Mouse (Mus musculus) midbrain, embryonic 12.5 days (tissue): ENCODE measurements around the gene Bicdl1. TPM values are rescaled to one million over a fixed set of nuclear protein-coding genes. Genes with fewer than 3 reads are reported as not detected.

Experiments used
- ATAC-seq: fragments of 200-750 bp; cut with Nextera tagmentation; 2 replicates; pipeline ENCODE4 v1.8.0; 2017; ENCODE audit warnings: low read depth, moderate TSS enrichment, moderate library complexity; ENCODE audit not compliant: low FRiP score
- H3K27ac ChIP-seq: fragments of 300-500 bp; sonication (generic); replicated peaks from 2 replicates; pipeline ENCODE4 v1.5.1; 2016; ENCODE audit warnings: mild to moderate bottlenecking
- H3K27me3 ChIP-seq: fragments of 300-500 bp; sonication (generic); 2 replicates; pipeline ENCODE4 v1.6.1; 2016; ENCODE audit warnings: mild to moderate bottlenecking
- H3K36me3 ChIP-seq: fragments of 300-500 bp; sonication (generic); 2 replicates; pipeline ENCODE4 v1.6.1; 2016
- H3K4me1 ChIP-seq: fragments of 300-500 bp; sonication (generic); 2 replicates; pipeline ENCODE4 v1.6.1; 2016
- H3K4me2 ChIP-seq: fragments of 300-500 bp; sonication (generic); replicated peaks from 2 replicates; pipeline ENCODE4 v1.6.1; 2016; ENCODE audit warnings: mild to moderate bottlenecking, moderate library complexity
- H3K4me3 ChIP-seq: fragments of 300-500 bp; sonication (generic); 2 replicates; pipeline ENCODE4 v1.5.1; 2016; ENCODE audit warnings: mild to moderate bottlenecking
- H3K9ac ChIP-seq: fragments of 300-500 bp; sonication (generic); replicated peaks from 2 replicates; pipeline ENCODE4 v1.6.1; 2016; ENCODE audit warnings: mild to moderate bottlenecking, moderate library complexity
- H3K9me3 ChIP-seq: fragments of 300-500 bp; sonication (generic); 2 replicates; pipeline ENCODE4 v1.6.1; 2016; ENCODE audit warnings: mild to moderate bottlenecking
- WGBS: fragments of 180-500 bp; shearing (Covaris S2); methylation state at CpG from one replicate; pipeline ENCODE4 v1.1.7; 2016; 5-methylcytosine and 5-hydroxymethylcytosine counted together
- polyA plus RNA-seq: library from polyadenylated mRNA; unstranded; fragments of >200 nt; fragmentation: Nextera tagmentation; extraction: Ambion mirVana; gene quantifications from 2 replicates; pipeline ENCODE4 v1.2.1, GENCODE M21; 2016

Gene Bicdl1
- polyA plus RNA-seq, 1 experiment from 2014 or later = 19.9 TPM

DNA sequence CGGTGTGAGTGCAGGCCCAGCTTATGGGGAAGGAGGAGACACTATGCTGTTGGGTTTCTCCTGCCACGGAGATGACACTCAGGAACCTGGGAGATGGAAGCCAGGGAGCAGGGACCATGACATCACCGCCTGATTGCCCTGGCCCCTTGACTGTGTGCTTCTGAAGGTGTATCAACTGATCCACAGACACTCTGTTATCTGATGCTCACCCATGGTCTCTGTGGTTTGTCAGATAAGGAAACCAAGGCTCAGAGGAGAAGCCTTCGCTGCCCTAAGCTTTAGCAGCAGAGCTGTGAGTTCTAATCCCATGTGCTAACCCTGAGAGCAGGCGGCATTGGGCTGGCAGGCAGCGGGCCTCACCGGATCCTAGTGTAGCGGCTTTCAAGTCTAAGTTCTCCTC lies 97.4 kb downstream of the Bicdl1 start:
- peaks cover 25% of the 10 kb centered on the region for H3K4me1 ChIP-seq
- no peak overlapping the region for H3K27ac ChIP-seq
- H3K9ac ChIP-seq = no peak overlapping the region
- no peak overlapping the region for H3K4me3 ChIP-seq
- no peak overlapping the region for H3K4me2 ChIP-seq
- WGBS = 94% methylated on average over 8 of the region's 8 CpGs
- H3K36me3 ChIP-seq = peaks cover 17% of the 10 kb centered on the region
- ATAC-seq = no peak
- no peaks in the 10 kb centered on the region for H3K9me3 ChIP-seq
- no peaks in the 10 kb centered on the region for H3K27me3 ChIP-seq

DNA sequence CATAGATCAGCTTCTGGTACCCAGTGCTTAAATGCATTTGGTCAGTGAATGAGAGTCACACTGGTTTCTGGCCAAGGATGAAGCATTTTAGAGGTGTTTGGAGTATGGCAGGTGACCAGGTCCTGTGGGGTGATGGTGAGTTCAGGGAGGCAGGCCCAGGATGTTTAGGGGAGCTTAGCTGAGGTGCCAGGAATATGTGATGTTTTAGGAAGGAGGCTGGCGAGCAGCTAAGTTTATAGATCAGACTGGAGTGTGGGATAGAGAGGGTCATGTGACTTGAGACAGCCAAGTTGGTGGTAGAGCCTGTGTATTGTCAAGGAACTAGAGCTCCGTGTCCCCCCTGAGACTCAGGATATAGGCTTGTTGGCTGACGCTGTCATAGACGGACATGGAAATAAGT lies 98.4 kb downstream of the Bicdl1 start:
- peak overlapping the region; percentile 88 for H3K4me3 ChIP-seq
- 0 out of 2 replicates have a peak, but pooled peaks cover 7% of the 10 kb centered on the region for H3K36me3 ChIP-seq
- WGBS = 70% methylated on average over 4 of the region's 4 CpGs
- ATAC-seq = no peak
- H3K4me2 ChIP-seq = peak overlapping the region; percentile 71
- no peak overlapping the region for H3K27ac ChIP-seq
- peaks cover 25% of the 10 kb centered on the region for H3K4me1 ChIP-seq
- peak overlapping the region; percentile 90 for H3K9ac ChIP-seq
- no peaks in the 10 kb centered on the region for H3K27me3 ChIP-seq
- no peaks in the 10 kb centered on the region for H3K9me3 ChIP-seq

DNA sequence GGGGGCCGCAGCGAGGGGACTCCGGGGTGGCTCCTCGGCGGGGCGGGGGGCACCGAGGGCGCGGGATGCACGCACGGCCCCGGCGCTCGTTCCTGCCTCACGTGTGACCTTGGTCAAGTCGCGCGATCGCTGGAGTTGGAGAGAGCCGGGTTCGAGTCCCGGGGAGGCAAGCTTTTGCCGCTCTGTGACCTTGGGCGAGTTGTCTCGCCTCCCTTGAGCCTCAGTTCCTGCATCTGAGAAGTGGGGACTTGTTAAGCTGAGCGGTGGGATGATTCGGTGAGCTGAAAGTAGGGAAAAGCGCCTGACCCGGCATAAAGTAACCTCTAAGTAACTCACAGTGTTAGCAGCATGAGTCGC lies 99.1 kb downstream of the Bicdl1 start:
- Histone ChIP-seq H3K27me3 (no peaks in the 10 kb centered on the region), H3K4me2 (peak overlapping the region; percentile 71), H3K9me3 (no peaks in the 10 kb centered on the region), H3K4me1 (peaks cover 25% of the 10 kb centered on the region), H3K4me3 (peak overlapping the region; percentile 88), H3K36me3 (0 out of 2 replicates have a peak, but pooled peaks cover 1% of the 10 kb centered on the region), H3K9ac (peak overlapping the region; percentile 90), H3K27ac (peak overlapping the region; percentile 91)
- WGBS = 2% methylated on average over 30 of the region's 30 CpGs
- no peak for ATAC-seq

DNA sequence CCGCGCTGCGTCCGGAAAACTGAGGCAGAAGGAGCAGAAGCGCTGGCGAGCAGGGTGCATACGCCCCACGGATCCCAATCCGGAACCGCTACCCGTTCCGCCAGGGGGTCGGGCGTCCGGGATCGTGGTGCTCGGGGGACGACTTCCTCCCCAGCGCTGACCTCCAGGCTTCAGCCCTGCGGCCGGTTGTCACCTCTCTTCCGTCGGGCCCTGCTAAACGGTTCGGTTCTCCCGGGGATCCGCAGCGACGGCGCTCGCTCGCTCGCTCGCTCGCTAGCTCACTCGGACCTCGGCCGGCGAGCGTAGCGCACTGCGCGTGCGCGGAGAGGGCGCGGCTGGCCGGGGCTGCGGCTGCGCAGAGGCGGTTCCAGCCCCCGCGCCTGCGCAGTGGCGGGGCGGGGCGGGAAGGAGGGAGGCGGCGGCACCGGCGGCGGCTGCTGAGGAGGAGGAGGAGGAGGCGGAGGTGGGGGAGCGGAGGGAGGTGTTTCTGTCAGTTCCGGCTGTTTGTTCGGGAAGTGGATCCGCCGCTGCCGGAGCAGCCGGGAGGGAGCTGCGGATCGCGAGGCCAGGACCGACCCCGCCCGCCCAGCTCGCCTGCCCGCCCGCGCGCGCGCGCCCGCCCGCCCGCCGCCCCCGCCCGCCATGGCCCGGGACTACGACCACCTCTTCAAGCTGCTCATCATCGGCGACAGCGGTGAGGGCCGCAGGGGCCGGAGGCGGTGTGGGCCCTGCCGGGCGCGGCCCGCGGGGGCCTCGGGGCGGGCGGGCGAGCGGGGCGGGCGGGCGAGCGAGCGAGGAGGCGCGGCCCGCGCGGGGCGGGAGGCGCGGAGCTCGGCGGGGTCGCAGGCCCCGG lies 99.7 kb downstream of the Bicdl1 start, which contains the start of gene Rab35:
Gene Rab35, plus strand, starts transcription at position 404 of the 853 bp plus-strand sequence.
- H3K27me3 ChIP-seq = no peaks in the 10 kb centered on the region
- H3K4me1 ChIP-seq = peaks cover 25% of the 10 kb centered on the region
- peak within 1 kb of the TSS; percentile 88 for H3K4me3 ChIP-seq
- peak within 1 kb of the TSS; percentile 91 for H3K27ac ChIP-seq
- H3K9me3 ChIP-seq = no peaks in the 10 kb centered on the region
- peak within 1 kb of the TSS; percentile 82 for H3K4me2 ChIP-seq
- peak within 1 kb of the TSS; percentile 90 for H3K9ac ChIP-seq
- no peaks in the 10 kb centered on the region for H3K36me3 ChIP-seq
- ATAC-seq = peak; percentile 89
- under 1% methylated on average over 56 of the region's 125 CpGs for WGBS

DNA sequence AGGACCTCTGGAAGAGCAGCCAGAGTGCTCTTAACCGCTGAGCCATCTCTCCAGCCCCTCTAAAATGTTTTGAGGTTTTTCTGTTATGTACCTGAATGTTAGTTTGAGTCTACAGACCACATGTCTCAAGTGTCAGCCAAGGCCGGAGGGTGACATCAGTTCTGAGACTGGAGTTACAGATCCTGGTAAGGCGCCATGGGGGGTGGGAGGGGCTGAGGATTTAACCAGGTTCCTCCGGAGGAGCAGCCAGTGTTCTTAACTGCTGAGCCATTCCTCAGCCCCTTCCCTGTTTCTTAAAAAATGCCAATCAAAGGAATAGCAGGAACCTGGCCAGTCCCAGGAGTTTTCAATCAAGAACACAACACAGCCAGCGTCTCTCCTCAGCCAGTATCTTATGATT lies 101.1 kb downstream of the Bicdl1 start:
- Histone ChIP-seq H3K27me3 (no peaks in the 10 kb centered on the region), H3K36me3 (no peaks in the 10 kb centered on the region), H3K4me3 (no peak overlapping the region), H3K4me1 (peaks cover 25% of the 10 kb centered on the region), H3K4me2 (peak overlapping the region; percentile 82; the same call in 1 of the 2 replicates), H3K9me3 (no peaks in the 10 kb centered on the region), H3K27ac (no peak overlapping the region), H3K9ac (no peak overlapping the region)
- no peak for ATAC-seq
- WGBS = 41% methylated on average over 5 of the region's 5 CpGs

DNA sequence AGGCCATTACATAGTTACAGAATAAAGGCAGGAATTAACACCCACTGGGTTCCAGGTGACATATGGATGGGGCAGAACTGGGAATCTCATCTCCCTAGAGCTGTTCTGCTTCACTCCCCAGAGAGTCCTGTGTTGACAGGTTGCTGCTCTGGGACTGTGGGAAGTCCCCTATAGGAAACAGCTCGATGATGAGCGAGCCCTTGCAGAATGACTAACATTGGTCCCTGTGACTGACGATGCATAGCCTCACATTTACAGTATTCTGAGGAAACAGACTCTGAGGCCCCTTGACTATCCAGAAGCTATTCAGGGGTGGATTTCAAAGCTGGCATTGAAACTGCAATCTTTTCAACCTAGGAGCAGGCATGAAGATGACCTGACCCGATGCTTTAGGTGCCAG lies 101.7 kb downstream of the Bicdl1 start:
- Histone ChIP-seq H3K4me3 (no peak overlapping the region), H3K9ac (no peak overlapping the region), H3K4me1 (peaks cover 24% of the 10 kb centered on the region), H3K9me3 (no peaks in the 10 kb centered on the region), H3K27me3 (no peaks in the 10 kb centered on the region), H3K36me3 (no peaks in the 10 kb centered on the region), H3K27ac (no peak overlapping the region), H3K4me2 (no peak overlapping the region)
- no peak for ATAC-seq
- 84% methylated on average over 4 of the region's 4 CpGs for WGBS

DNA sequence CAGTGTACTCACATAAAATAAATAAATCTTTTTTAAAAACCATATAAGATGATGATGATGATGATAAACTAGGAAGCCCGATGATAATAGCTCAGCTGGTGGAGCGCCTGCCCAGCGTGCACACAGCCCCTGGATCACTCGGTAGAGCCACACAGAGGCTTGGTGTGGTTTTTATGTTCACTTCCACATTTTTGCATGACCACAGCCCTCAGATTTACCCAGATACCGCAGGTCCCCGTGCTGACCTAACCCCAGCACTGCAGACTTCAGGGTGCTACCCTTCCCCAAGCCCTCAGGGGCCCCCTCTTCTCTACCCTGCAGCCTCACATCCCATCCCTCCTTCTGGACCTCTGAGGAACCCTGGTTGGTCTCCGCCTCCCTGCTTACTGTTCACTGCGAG lies 103.3 kb downstream of the Bicdl1 start:
- peaks cover 2% of the 10 kb centered on the region; the same call in 1 of the 2 replicates for H3K36me3 ChIP-seq
- WGBS = 77% methylated on average over 8 of the region's 8 CpGs
- H3K27me3 ChIP-seq = no peaks in the 10 kb centered on the region
- H3K4me2 ChIP-seq = no peak overlapping the region
- H3K27ac ChIP-seq = no peak overlapping the region
- no peak overlapping the region for H3K9ac ChIP-seq
- no peak for ATAC-seq
- H3K4me1 ChIP-seq = peaks cover 12% of the 10 kb centered on the region
- no peak overlapping the region for H3K4me3 ChIP-seq
- H3K9me3 ChIP-seq = no peaks in the 10 kb centered on the region

DNA sequence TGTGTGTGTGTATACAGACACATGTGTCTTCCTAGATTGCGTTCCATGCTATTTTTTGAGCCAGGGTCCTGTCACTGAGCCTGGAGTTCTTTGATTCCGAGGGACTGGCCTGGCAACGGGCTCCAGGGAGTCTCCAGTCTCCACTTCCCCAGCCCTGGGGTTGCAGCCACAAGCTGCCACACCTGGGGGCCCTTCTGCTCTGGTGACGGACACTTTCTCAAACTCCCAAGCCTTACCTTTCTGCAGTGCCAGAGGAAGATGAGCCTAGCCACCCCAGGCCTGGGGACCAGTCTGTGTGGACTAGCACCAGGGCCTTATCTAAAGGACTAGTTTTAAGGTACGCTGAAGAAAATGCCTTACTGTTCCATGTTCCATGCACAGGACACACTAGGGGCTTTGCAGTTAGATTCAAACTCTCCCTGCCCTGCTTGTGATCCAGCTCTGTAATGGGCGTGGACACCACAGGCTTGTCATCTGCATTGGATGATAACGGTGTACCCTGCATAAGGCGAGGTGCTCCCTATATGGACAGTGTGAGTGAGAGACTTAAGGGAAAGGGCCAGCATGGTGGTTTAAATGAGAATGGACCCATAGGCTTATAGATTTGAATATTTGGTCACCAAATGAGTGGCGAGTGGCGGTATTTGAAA lies 105.1 kb downstream of the Bicdl1 start:
- WGBS = 90% methylated on average over 10 of the region's 10 CpGs
- no peak overlapping the region for H3K27ac ChIP-seq
- ATAC-seq = no peak

DNA sequence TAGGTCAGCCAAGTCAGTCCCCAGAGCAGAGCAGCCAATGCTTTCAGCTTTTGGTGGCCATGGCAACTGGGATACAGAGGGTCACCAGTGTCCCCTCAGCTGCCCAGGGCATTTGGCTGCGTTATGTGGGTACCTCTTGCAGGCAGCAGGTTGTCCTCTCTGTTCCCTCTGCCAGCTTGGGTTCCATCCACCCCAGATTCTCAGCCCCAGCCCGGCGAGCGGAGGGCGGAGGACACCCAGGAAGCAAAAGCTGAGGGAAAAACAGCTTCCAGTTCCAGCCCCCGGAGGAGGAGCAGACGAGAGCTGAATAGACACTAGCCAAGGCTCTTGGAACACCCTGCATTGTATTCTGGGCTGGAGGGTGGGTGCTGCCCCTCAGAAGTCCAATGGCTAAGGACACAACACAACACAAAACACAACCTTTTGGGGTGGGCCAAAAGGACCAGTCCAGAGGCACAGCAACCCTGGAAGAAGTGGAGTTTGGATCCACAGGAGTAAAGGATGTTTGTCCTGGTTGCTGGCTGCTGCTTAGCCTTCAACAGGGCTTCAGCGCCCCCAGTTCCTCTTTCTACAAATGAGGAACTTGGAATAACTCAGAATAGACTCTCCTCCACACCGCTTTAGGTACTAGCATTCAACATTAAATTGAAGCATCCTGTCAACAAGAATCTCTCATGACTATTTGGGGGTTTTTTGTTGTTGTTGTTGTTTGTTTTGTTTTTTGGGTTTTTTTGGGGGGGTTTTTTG lies 107.6 kb downstream of the Bicdl1 start:
- ATAC-seq = no peak
- no peaks in the 10 kb centered on the region for H3K4me1 ChIP-seq
- H3K4me2 ChIP-seq = no peak overlapping the region

More for the DNA sequence above, 105.1 kb downstream of the Bicdl1 start:
- H3K4me1 ChIP-seq = peaks cover 3% of the 10 kb centered on the region
- H3K27me3 ChIP-seq = no peaks in the 10 kb centered on the region
- no peak overlapping the region for H3K9ac ChIP-seq
- H3K4me3 ChIP-seq = no peak overlapping the region
- peaks cover 13% of the 10 kb centered on the region for H3K36me3 ChIP-seq
- H3K4me2 ChIP-seq = no peak overlapping the region
- H3K9me3 ChIP-seq = no peaks in the 10 kb centered on the region

DNA sequence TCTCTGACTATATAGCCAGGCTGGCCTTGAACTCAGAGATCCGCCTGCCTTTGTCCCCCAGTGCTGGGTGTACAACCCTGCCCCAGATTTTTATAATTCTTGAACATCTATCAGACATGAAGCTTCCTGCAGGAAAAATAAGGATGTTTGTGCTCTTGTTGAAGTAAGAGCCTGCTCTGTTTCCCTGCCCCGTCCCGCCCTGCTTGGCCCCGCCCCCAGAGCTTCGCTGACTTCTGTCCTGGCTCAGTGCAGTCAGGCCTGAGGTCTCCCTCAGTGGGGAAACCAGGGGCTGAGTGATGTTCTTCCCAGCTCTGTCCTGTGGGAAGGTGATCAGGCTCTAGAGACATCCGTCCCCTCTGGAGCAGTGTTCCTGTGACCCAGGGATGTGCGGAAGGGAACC lies 108.7 kb downstream of the Bicdl1 start:
- peaks cover 48% of the 10 kb centered on the region for H3K36me3 ChIP-seq
- 89% methylated on average over 7 of the region's 7 CpGs for WGBS
- no peaks in the 10 kb centered on the region for H3K27me3 ChIP-seq
- no peaks in the 10 kb centered on the region for H3K4me1 ChIP-seq
- H3K27ac ChIP-seq = 0 out of 2 replicates have a peak overlapping the region, but pooled peaks have one; percentile 6
- no peaks in the 10 kb centered on the region for H3K9me3 ChIP-seq
- no peak overlapping the region for H3K4me2 ChIP-seq
- ATAC-seq = no peak
- no peak overlapping the region for H3K4me3 ChIP-seq
- H3K9ac ChIP-seq = no peak overlapping the region

More for the DNA sequence above, 107.6 kb downstream of the Bicdl1 start:
- 73% methylated on average over 9 of the region's 9 CpGs for WGBS
- no peak overlapping the region for H3K27ac ChIP-seq
- H3K9me3 ChIP-seq = no peaks in the 10 kb centered on the region
- H3K36me3 ChIP-seq = peaks cover 37% of the 10 kb centered on the region
- H3K4me3 ChIP-seq = no peak overlapping the region
- 0 out of 2 replicates have a peak overlapping the region, but pooled peaks have one; percentile 11 for H3K9ac ChIP-seq
- H3K27me3 ChIP-seq = no peaks in the 10 kb centered on the region

DNA sequence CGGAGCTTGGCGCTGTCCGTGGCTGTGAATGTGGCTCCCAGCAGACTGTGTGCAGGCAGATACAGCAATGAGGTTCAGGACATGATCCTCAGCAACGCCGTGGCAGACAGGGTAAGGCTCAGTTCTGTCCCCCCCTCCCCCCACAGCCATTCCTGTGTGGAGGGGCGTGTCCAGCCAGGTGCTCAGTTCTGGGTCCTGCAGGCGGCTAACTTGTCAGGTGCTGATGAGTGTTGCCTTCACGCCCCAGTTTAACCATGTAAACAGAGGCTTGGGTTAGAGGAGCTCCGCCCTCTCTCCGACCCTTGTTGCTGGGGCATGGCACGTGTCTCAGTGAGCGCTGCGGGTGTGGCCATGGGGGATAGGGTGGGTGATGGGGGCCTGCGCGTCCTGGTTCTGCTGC lies 111.7 kb downstream of the Bicdl1 start:
- no peak overlapping the region for H3K27ac ChIP-seq
- H3K9me3 ChIP-seq = no peaks in the 10 kb centered on the region
- no peak for ATAC-seq

More for the DNA sequence above, 111.7 kb downstream of the Bicdl1 start:
- Histone ChIP-seq H3K36me3 (peaks cover 78% of the 10 kb centered on the region), H3K4me3 (no peak overlapping the region), H3K4me2 (no peak overlapping the region), H3K9ac (no peak overlapping the region), H3K27me3 (no peaks in the 10 kb centered on the region), H3K4me1 (no peaks in the 10 kb centered on the region)
- 96% methylated on average over 15 of the region's 15 CpGs for WGBS
